Mouse (Mus musculus): ENCODE results near the gene Slk.
"Not testable (repeated sequence)": the region's sequence is repeated elsewhere in the genome, so short reads cannot be mapped to it uniquely, and the experiment has no call there.

The Slk gene

DNA sequence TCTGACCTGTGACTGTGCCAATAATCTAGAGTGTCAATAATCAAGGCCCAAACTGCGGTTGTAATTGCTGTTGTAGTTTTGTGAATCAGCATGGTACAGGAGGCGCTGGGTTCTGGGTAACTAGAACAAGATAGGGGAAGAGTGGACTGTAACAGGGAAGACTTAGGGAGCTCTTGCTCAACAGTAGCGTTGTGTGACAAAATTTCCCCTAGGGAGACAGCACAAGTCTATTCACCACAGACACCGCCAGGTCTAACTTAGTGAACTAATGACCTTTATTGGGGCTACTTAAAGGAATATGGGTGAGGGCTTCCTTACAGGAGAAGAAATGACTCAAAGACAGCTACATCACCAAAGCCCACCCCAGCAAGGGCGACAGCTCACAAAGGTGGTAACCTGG lies 9.4 kb upstream of the Slk start:
- DNase-seq (ENCODE audit: low spot score in 2 of 2): no peak

DNA sequence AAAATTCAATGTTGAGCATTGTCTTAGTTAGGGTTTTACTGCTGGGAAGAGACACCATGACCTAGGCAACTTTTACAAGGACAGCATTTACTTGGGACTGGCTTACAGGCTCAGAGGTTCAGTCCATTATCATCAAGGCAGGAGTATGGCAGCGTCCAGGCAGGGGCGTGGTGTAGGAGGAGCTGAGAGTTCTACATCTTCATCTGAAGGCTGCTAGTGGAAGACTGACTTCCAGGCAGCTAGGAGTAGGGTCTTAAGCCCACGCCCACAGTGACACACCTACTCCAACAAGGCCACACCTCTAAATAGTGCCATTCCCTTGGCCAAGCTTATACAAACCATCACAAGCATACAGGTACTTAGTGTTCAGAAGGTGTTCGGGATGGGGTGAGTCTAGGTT lies 7.5 kb upstream of the Slk start:
- not testable (repeated sequence) for DNase-seq (ENCODE audit: low spot score in 2 of 2)

DNA sequence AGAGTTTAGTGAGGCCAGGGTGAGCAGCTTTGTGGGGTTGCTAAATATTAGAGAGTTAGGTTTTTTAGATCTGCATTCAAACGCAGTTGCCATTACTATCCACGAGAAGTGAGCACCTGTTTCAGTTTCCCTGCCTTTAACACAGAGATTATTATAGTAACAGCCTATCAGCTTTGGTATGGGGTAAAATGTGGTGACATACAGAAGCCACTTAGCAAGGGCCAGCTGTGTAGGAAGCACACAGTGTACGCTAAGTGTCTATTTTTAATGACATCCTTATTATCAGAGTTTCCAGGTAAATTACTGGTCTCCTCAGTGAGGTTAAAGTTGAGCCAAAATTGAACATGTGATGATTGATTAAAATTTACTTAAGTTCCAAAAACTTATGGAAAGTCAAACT lies 5.8 kb upstream of the Slk start:
- no peak for DNase-seq (ENCODE audit: low spot score in 2 of 2)

DNA sequence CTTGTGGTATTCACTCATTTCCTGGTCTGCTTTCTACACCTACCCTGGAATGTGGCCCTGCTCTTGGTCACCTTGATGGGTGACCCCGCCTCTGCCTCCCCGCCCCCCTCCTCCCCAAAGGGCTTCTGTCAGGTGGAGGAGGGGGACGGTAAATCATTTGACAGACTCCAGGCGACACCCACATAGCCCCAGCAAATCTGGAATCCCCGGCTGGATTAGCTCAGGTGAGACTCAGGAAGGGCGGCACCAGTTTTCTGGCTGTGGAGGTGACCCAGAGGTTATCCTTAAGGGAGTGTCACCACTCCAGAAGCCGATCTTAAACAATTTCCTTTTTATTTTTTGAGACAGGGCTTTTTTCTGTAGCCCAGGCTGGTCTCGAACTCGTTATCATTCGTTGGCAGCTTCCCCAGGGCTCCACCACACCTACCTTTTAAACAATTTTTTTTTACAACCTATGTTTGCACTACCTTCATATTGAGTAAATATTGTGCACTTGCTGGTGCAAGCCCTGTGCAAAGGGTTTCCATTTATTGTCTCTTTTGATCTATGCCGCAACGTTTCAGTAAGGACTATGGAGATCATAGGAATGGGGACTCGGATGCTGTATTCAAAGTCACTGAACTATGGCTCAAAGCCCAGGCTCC lies 775 bp upstream of the Slk start:
- DNase-seq (ENCODE audit: low spot score in 2 of 2): peak in 1 of 2 experiments; percentile 25

DNA sequence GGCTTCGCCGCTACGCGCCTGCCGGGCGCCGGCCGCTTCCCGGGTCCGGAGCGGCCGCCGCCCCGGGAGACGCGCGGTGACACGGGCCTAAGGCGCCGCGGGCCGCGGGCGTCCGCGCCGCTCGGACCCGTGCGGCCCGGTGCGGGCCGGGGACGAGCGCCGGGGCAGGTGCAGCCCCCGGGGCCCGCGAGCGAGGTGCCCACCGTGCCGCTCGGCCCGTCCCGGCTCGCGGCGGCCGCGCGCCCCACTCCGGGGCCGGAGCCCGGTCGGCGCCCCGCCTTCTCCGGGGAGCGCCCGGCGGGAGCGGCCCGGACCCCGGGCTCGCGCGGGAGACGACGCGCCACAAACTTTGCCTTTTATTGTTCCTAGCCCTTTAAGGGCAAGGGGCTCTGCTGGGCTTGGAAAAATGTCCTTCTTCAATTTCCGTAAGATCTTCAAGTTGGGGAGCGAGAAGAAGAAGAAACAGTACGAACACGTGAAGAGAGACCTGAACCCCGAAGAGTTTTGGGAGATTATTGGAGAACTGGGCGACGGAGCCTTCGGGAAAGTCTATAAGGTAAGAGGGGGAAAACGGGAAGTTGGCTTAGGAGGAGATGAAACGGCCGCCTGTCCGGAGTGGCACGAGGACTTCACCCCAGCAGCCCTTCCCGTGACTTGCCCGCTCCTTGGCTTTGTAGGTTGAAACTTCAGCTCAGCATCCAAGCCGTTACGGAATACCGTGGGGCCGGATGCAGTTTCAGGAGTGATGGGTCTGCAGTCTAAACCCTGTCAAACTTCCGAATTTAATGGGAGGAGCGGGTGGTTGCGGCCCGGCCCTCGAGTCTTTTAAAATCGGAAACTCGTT lies 532 bp downstream of the Slk start:
- no peak for DNase-seq (ENCODE audit: low spot score in 2 of 2)

DNA sequence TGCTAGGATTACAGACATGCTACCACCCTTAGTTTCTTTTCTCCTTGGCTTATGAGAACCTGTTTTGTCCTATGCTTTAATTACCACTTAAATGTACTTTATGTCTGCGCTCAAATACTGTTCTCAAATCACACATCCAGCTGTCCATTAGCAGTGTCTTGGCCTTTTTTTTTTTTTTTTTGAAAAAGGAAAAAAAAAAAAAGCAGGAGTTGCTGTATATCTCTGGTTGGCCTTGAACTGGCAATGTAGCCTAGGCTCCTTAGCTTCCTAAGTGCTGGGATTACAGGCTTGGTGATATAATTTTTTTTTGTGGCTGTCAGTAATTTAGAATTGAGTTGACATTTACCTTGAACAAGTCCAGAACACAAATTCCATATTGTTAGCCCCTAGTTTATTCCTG lies 6.3 kb downstream of the Slk start:
- DNase-seq (ENCODE audit: low spot score in 2 of 2): no peak

DNA sequence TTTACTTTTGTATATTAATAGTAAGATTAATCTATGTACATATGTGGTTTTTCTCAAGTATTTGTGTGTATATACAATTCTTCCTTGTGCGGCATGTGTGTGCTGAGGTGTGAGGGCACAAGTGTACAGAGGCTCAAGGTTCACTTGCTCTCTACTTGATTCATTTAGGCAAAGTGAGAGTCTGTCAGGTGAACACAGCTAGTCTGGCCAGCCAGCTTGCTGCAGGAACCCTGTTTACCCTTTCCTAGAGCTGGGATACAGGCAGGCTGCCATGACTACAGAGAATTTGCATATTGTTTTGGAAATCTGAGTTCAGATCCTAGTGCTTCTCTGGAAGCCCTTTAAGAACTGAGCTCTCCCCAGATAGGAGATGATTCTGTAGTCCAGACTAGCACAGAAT lies 7.5 kb downstream of the Slk start:
- DNase-seq (ENCODE audit: low spot score in 2 of 2): no peak

DNA sequence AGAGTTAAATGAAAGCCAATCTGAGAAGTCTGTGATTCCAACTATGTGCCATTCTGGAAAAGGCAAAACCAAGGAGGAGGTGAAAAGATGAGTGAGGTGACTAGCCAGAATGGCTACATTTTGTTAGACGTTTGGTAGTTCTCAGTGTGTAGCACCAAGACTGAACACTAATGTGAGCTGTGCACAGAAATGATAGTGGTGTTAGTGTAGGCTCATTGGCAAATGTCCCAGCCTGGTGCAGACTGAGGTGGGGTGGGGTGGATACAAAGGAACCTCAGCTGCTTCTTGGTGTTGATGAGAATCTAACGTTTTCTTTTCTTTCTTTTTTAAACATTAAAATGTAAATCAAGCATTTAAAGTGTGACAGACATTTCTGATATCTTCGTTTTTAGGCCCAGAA lies 29.0 kb downstream of the Slk start:
- DNase-seq (ENCODE audit: low spot score in 2 of 2): no peak

DNA sequence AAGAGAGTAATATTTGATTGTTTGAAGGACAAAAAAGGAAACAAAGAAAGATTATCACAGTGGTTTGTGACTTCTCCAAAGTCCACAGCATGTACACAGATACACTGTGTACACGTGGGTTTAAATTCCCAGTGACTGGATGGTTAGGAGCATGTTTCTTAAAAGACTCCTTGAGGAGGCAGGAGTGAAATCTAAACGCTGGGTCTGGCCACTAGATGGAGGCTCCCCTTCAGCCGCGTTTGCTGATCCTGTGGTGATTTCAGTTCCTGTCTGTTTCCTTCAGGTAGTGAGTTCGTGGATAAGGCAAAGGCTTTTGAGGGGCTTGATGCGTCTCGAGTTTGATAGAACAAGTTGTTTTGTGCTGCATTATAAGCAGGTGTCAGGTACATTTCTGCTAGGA lies 34.0 kb downstream of the Slk start:
- no peak for DNase-seq (ENCODE audit: low spot score in 2 of 2)

DNA sequence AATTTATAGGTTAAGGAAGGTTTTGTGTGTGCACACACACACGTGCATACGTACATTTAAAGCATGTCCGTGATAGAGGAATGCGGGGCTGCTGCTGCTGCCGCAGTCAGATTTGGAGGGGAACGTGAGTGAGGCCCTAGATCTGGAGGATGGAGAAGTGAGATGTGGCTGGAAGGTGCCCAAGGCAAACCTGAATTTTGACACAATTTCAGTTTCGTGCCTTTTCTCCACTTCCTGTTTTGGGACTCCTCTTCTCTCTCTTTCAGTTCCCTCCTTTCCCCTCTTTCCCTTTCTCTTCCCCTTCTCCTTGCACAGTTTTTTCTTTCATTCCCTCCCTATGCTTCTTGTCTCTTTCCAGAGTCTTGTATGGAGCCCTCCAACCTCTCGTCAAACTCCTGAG lies 42.0 kb downstream of the Slk start:
- no peak for DNase-seq (ENCODE audit: low spot score in 2 of 2)

DNA sequence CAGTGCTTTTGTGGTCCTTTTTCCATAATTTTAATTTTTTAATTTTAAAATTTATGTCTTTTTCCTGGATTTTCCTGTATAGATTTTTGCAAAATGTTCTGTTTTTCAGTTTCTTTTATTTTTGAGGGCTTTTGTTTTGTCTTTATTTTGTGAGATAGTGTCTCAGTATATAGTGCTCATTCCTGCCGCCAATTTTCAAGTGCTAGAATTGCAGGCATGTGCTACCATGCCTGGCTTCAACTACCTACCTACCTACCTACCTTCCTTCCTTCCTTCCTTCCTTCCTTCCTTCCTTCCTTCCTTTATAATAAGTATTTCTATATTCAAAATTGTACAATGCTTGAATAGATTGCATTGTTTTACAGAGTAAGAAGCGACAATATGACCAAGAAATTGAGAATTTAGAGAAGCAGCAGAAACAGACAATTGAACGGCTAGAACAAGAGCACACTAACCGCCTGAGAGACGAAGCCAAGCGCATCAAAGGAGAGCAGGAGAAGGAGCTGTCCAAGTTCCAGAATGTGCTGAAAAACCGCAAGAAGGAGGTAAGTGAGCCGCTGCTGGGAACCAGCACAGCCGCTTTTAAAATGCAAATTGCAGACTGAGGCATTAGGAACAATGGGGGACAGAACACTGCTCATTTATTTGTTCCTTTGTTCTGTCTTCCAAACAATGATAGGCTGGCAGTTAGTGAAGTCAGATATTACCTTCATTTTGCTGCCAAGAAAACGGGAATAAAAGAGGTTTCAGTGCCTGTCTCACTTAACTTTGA lies 45.6 kb downstream of the Slk start:
- no peak for DNase-seq (ENCODE audit: low spot score in 2 of 2)

DNA sequence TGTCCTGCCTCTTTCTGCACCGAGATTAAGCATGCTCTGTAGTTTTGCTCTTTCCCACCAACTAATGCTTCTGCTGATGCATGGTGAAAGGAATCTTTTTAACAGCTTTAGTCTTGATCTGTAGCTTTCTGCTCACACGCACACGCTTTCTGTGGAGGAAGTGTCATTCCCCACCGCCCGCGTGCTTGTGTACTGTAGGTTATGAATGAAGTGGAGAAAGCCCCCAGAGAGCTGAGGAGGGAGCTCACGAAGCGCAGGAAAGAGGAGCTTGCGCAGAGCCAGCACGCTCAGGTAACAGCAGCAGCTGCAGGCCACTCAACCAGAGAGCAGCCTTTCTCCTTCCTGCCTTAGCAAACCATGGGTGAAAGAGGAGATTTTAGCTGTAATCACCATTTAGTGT lies 48.0 kb downstream of the Slk start:
- DNase-seq (ENCODE audit: low spot score in 2 of 2): no peak

DNA sequence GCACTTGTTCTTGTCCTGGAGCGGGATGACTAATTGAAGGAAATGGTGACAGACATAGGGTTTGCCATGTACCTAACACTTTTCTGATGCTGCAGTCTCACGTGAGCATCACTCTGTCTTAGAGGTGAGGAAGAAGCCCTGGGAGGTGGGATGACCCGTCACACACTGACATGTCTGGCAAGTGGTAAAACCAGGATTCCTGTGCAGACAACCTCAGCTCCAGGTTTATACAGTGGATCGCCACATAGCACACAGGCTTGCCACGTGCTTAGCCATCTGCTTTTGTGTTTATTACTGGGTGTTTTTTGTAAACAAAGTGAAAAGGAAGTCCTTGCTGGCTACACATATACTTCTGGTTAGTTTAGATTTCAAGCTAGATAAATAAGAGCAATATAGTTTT lies 49.6 kb downstream of the Slk start:
- DNase-seq (ENCODE audit: low spot score in 2 of 2): no peak

DNA sequence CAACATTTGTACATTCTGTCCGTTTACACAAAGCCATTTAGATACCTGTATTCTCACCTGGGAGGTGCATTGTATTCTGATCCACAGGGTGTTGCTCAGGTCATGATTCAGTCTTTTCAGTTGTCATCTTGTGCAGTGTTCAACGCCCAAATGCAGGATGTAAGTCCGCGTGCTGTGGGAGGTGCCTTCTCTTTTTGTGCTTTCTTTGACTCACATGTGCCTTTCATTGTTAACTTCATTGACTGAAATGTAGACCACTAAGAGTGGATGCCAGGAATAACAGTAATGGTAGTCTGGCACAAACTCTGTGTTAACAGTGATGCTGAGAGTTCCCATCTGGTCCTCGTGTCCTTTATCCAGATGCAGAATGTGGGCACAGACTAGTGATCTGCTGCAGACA lies 50.9 kb downstream of the Slk start:
- no peak for DNase-seq (ENCODE audit: low spot score in 2 of 2)

DNA sequence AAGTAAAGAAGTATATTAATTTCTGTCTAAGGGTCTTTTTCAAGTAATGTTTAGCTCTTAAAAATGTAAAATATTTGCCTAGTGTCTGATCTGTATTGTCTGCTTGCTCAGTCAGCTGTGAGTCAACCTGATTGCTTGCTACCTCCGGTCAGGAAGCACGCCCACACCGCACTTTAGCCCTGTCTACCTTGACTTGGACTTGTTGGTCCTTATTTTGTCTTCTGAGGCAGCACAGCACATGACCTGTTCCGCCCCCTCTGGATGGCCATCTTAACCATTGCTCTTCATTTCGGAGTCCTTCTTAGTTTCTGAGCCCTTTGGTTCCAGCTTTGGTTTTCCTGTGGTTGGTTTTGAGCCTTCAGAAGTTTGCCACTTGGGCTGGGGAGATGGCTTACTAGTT lies 52.3 kb downstream of the Slk start:
- no peak for DNase-seq (ENCODE audit: low spot score in 2 of 2)

DNA sequence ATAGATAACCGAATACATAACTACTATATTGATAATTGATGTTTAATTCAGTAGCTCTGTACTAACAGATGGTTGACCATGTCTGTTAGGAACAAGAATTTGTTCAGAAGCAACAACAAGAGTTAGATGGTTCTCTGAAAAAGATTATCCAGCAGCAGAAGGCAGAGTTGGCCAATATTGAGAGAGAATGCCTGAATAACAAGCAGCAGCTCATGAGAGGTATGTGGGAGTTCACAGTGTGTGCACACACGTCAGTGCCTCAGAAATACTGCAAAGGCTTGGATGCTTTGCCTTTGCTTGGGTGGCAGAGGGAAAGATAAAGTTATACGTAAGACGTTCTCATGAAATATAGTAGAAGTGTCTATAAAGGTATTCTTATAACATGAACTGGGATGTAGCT lies 55.9 kb downstream of the Slk start:
- DNase-seq (ENCODE audit: low spot score in 2 of 2): no peak

DNA sequence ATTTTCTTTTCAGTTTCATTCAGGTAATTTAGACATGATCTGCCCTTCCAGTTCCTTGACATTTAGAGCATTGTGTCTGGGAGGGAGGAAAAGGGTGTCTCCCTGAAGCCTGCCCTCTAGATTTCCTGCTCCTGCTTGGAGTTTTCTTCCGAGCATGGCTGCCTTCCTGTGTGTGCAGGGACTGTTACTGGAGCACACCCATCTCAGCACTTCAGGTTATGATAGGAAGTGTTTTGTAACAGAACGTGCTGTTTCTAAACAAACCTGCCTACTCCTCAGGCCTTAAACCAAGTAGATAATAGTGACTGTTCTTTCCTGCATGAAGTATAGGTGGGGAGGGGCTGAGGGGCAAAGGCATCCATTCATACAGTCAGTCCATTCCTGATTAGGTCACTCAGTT lies 64.4 kb downstream of the Slk start:
- DNase-seq (ENCODE audit: low spot score in 2 of 2): no peak

DNA sequence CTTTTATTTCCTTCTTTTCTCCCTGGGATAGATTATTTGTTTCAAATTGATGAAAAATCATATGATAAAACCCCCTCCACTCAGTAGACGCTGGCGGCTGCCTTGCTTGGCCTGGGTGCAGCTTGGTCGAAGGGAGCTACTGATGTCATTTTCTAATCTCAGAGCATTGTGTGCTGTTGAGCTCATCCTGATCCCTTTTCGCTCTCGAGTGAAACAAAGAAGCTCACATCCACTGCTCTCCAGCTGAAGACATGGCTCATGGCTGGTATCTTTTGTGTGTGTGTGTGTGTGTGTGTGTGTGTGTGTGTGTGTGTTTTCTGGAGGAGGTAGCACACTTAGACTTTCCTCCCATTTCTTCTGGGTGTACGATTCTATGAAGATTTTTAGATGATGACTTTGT lies 66.1 kb downstream of the Slk start:
- no peak for DNase-seq (ENCODE audit: low spot score in 2 of 2)

DNA sequence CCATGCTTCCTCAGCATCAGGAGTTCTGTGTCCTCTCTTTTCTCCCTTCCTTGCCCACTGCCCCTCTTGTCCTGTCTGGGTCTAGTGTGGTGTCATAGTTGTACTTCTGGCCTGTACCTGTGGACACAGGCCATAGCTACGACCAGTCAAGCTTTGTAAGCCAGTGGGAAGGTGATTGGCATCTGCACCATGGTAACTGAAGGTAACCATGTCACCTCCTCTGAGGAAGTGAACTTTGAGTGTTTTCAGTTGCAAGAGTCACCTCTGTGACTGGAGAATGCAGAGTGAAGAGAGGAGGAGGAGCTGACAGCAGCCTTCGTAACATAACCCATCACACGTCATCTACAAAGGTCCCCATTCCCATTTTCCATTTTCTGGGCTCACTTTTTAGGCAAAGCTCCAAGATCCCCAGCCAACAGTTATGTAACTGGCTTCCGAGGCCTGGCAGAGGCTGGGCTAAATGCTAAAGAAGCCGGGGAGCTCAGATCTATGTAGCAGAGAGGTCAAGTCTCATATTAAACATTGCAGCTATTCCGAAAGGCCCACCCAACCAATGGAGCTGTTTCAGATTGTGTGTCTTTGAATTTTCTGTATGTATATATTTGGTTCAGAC lies 67.1 kb downstream of the Slk start:
- no peak for DNase-seq (ENCODE audit: low spot score in 2 of 2)

DNA sequence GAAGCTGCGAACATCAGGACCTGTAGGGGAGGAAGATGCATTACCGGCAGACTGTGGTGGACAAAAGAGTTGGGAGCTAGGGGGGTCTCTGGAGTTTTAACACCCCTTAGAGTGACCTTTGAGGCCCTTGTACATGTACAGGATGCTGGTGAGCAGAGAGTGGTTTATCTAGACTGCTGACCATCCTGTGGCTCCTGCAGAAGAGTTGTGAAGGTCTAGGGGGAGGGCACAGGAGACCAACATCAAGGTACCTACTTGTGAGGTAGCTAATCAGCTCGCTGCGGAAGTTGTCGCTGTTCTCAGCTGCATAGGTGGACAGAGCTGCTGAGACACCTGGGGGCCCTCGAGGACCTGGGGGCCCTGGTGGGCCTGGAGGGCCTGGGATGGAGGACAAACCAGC lies 69.6 kb downstream of the Slk start:
- DNase-seq (ENCODE audit: low spot score in 2 of 2): no peak

DNA sequence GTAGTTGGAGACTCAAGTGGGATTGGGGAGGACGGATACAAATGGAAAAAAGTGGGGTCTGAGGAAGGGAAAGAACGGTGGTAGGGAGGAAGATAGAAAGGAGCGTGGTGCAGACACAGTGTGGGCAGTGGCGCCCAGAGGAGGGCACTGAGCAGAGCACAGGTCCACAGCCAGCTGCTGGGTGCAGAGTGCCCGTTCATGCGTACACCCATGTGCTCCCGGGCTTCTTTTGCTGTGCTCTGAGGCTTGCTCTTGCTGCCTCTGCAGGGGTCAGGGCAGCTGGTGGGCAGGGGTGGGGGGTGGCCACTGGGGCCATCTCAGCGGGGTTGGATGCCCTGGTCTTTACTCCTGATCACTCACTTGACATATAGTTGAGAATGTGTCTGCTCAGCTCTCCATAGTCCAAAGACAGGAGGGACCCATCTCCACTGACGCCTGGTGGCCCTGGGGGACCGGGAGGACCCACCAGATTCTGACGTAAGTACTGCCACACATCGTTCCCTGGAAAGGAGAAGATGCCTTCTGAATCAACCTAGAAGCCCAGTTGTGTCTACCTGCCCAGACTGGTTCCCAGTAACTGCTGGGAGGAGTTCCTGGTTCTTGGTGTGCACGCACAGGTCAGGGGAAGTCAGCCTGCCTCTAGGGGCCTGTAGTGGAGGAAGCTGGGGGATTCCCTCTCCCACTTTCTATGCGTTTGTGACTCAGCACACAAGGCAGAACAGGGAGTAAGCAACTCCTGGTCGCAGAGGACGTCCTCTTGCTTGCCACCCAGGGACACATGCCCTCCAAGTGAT lies 71.1 kb downstream of the Slk start:
- no peak for DNase-seq (ENCODE audit: low spot score in 2 of 2)

DNA sequence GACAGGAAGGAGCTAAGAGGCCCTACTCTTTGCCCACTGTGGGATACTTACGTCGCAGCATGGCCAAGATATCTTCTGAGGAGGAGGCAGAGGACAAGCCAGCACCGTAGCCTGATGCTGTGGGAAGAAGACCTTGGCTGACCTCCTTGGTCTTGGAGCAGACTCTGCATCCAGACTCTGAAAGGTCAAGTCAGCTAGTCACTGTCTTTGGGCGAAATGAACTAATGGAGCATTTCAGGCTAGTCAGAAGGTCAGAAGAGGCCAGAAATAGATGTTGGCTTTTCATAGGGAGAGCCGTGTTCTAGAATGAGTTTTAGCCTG lies 71.6 kb downstream of the Slk start:
- DNase-seq (ENCODE audit: low spot score in 2 of 2): no peak

Measured in frontal cortex, postnatal 10 days (tissue).